Mouse (Mus musculus) neutrophil, adult 5-6 weeks (primary cell): Measurements from ENCODE around the gene Anxa11. TPM values are rescaled to one million over a fixed set of nuclear protein-coding genes. Genes with fewer than 3 reads are reported as not detected.
"Not testable (repeated sequence)": the region's sequence is repeated elsewhere in the genome, so short reads cannot be mapped to it uniquely, and the experiment has no call there.

ENCODE experiments used
- ATAC-seq: fragments of 151-379, 151-347 bp; 2 replicates; pipeline ENCODE4 v1.8.0; 2017; ENCODE audit warnings: mild to moderate bottlenecking, moderate TSS enrichment; ENCODE audit not compliant: insufficient number of reproducible peaks, poor library complexity, low FRiP score, severe bottlenecking; ENCODE audit errors: extremely low read depth
- total RNA-seq: library from RNA; stranded (forward); fragments of 200-1000 nt; gene quantifications from 2 replicates; pipeline ENCODE4 v1.2.3, GENCODE M21; 2017

The Anxa11 gene
- total RNA-seq, 1 experiment from 2014 or later: 43.6 TPM

GRCm38 (mm10) chr14:25918427-25919170 is 76.6 kb downstream of the Anxa11 start:
- not testable (repeated sequence) for ATAC-seq

GRCm38 (mm10) chr14:25926814-25927561 is 85.0 kb downstream of the Anxa11 start:
- peak; percentile 44 for ATAC-seq

- peak; percentile 71 for ATAC-seq
Measured at GRCm38 (mm10) chr14:25927562-25927881, 85.6 kb downstream of the Anxa11 start, which contains the start of gene Tmem254a. TSS of gene Tmem254a (minus strand) at chr14:25927672.

Other genes with a start within 250 kb of the Anxa11 start
- gene Ppif, start 148.0 kb upstream of the Anxa11 start, total RNA-seq: 10.2 and 11.5 TPM in 2 replicates
- gene Zcchc24, start 73.1 kb upstream of the Anxa11 start, total RNA-seq: 10.1 TPM in 2 replicates
- not detected in 2 replicates for gene Plac9a, start 60.9 kb downstream of the Anxa11 start, total RNA-seq
- 1.7 and 1.8 TPM in 2 replicates for gene Tmem254a, start 85.5 kb downstream of the Anxa11 start, total RNA-seq
- not detected in 2 replicates for gene Cphx1, start 96.1 kb downstream of the Anxa11 start, total RNA-seq
- gene Duxbl1, start 136.4 kb downstream of the Anxa11 start, total RNA-seq: not detected in 2 replicates
- 3.3 TPM in 1 of 2 replicates, not detected in the other for gene Gm9780, start 200.6 kb downstream of the Anxa11 start, total RNA-seq
- 15.1 and 18.4 TPM in 2 replicates for gene Tmem254c, start 225.2 kb downstream of the Anxa11 start, total RNA-seq
- gene Cphx2, start 239.4 kb downstream of the Anxa11 start, total RNA-seq: not detected in 2 replicates
- gene Cphx3, start 240.1 kb downstream of the Anxa11 start, total RNA-seq: not detected in 2 replicates